Mouse (Mus musculus) neural tube, embryonic 15.5 days (tissue): ENCODE data around the gene Zfp335. TPM values are rescaled to one million over a fixed set of nuclear protein-coding genes. Genes with fewer than 3 reads are reported as not detected.

Experiments
- ATAC-seq: fragments of 200-750 bp; cut with Nextera tagmentation; 2 replicates; pipeline ENCODE4 v1.8.0; 2017; ENCODE audit warnings: mild to moderate bottlenecking, moderate TSS enrichment, moderate library complexity; ENCODE audit not compliant: low FRiP score
- H3K27ac ChIP-seq: fragments of 300-500 bp; sonication (generic); replicated peaks from 2 replicates; pipeline ENCODE4 v1.5.1; 2015; ENCODE audit warnings: mild to moderate bottlenecking, inconsistent platforms
- H3K27me3 ChIP-seq: fragments of 300-500 bp; sonication (generic); replicated peaks from 2 replicates; pipeline ENCODE4 v1.6.1; 2015; ENCODE audit warnings: inconsistent platforms
- H3K36me3 ChIP-seq: fragments of 300-500 bp; sonication (generic); 2 replicates; pipeline ENCODE4 v1.6.1; 2015; ENCODE audit warnings: inconsistent platforms
- H3K4me1 ChIP-seq: fragments of 300-500 bp; sonication (generic); 2 replicates; pipeline ENCODE4 v1.6.1; 2015; ENCODE audit warnings: inconsistent platforms
- H3K4me2 ChIP-seq: fragments of 300-500 bp; sonication (generic); 2 replicates; pipeline ENCODE4 v1.6.1; 2015; ENCODE audit warnings: inconsistent platforms, mild to moderate bottlenecking, moderate library complexity
- H3K4me3 ChIP-seq: fragments of 300-500 bp; sonication (generic); replicated peaks from 2 replicates; pipeline ENCODE4 v1.5.1; 2015; ENCODE audit warnings: mild to moderate bottlenecking, inconsistent platforms
- H3K9ac ChIP-seq: fragments of 300-500 bp; sonication (generic); replicated peaks from 2 replicates; pipeline ENCODE4 v1.6.1; 2015; ENCODE audit warnings: mild to moderate bottlenecking, inconsistent platforms
- H3K9me3 ChIP-seq: fragments of 300-500 bp; sonication (generic); replicated peaks from 2 replicates; pipeline ENCODE4 v1.6.1; 2016; ENCODE audit warnings: inconsistent platforms
- WGBS: fragments of 180-500 bp; shearing (Covaris S2); methylation state at CpG from one replicate; pipeline ENCODE4 v1.1.7; 2015; ENCODE audit warnings: mixed read lengths; 5-methylcytosine and 5-hydroxymethylcytosine counted together
- polyA plus RNA-seq: library from polyadenylated mRNA; unstranded; fragments of >200 nt; fragmentation: Nextera tagmentation; extraction: Ambion mirVana; gene quantifications from 2 replicates; pipeline ENCODE4 v1.2.1, GENCODE M21; 2015

Gene Zfp335
- 13.3 and 13.8 TPM in 2 replicates for polyA plus RNA-seq

DNA sequence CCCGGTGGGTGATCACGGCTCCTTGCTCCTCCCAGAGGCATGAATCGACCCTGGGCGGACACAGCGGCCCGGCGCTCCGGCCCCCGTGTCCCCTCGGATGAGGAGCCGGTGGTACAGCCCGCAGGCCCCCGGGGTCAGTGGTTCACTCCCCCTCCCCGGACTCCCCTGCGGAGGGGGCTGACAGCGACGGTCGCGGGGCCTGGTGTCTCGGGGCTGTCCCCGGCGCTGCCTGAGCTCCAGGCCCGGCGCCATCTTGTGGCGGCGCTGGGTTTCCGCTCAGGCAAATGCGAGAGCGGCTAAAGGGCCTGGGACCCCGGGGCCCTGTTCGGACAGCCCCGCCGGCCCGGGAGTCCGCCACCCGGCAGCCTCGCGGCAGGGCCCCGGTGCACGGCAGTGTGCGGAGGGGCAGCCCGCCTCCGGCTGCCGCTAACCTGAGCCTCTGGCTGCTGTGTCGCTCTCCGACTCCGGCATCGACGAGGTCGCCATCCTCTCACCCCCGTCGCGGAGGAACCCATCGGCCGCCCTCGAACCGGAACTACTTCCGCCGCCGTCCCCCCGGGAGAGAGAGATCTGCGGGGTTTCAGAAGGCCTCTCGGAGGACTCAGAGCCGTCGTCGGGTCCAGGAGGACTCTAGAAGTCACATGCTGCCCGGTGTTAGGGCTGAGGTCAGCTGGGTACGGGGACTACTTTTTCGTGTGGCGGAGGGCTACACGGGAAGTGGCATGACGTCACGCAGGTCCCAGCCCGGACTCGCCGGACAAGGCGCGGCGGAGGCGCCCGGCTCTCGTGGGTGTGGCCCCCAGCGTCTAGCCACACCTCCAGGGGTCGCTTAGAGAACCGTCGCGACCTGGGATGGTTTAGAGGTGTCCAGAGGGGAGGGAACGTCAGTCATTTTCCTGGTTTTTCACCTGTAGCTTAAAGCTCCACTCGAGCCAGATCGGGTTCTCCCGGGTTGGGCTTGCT, at the start of gene Zfp335:
TSS of gene Zfp335 (minus strand) at position 672 of the 963 bp plus-strand sequence.
- Histone ChIP-seq H3K4me2 (peak within 1 kb of the TSS; percentile 90), H3K27ac (peak within 1 kb of the TSS; percentile 100), H3K4me3 (peak within 1 kb of the TSS; percentile 84), H3K9me3 (no peaks in the 10 kb centered on the region), H3K27me3 (no peaks in the 10 kb centered on the region), H3K9ac (peak within 1 kb of the TSS; percentile 89), H3K4me1 (peaks cover 31% of the 10 kb centered on the region), H3K36me3 (peaks cover 30% of the 10 kb centered on the region)
- WGBS: under 1% methylated on average over 91 of the region's 91 CpGs
- ATAC-seq: peak; percentile 90

DNA sequence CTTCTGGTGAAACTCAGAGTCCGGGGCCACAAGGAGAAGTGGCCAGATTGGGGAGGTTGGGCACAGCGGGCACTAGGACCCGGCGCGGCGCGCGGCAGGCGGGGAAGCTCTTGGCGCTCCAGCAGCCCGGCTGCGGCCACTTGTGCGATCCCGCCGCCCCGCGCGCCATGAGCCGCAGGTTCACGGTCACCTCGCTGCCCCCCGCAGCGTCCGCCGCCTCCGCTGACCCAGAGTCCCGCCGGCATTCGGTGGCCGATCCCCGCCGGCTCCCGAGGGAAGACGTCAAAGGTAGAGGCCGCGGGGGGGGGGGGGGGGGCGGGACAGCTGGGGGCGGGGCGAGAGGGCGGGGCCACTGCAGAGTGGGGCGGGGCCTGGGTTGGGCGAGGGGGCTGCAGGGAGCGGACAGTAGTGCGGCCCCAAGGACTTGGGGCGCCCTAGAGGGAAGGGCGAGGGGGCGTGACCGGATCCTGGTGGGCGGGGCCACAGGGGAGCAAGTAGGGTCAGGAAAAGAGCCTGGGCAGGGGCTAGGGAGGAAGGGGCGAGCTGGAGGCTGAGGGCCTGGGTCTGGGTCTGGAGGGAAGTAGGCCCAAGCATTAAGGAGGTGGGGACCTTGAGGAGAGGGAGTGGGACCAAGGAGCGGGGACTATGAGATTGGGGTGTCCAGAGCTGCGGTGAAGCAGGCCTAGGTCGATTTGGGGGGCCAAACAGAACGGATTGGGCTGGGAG, 49.3 kb upstream of the Zfp335 start, which contains the start of gene Slc12a5:
TSS of gene Slc12a5 (plus strand) at position 87 of the 726 bp plus-strand sequence.
- Histone ChIP-seq H3K4me1 (peaks cover 51% of the 10 kb centered on the region), H3K9me3 (no peaks in the 10 kb centered on the region), H3K27me3 (peaks cover 3% of the 10 kb centered on the region; the same call in 1 of the 2 replicates), H3K4me2 (peak within 1 kb of the TSS; percentile 76), H3K36me3 (no peaks in the 10 kb centered on the region), H3K9ac (peak within 1 kb of the TSS; percentile 68), H3K27ac (peak within 1 kb of the TSS; percentile 67), H3K4me3 (peak within 1 kb of the TSS; percentile 60)
- ATAC-seq: peak; percentile 67
- WGBS: 1% methylated on average over 36 of the region's 54 CpGs

DNA sequence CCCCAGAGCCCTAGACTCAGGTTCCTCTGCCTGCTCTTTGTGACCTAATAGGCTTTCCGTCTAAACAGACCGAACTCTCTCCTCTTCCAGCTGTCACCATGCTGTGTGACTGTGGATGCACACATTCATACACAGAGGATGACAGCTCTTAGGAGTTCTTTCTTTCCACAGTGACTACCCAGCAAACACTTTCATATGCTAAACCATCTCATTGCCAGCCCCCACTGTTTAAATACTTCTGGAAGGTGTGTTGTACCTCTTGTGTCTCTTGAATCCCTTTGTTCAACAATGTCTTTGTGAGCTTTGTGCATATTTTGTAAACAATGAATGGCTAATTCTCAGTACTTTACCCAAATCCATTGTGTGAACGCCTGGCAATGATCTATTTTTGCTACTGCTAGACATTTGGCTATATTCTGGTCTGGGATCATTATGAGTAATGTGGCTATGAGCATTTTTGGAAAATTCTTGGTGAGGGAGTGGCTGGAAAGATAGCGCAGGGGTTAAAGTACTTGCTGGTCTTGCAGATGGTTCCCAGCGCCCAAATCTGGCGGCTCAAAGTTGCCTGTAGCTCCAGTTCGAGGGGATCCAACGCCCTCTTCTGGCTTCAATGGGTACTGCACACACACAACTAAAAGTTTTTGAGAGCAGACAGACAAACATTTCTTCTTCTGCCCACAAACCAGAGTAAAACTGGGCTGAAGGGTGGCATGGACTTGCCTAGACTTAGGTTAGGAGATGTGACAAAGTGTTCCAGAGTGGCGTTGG, 46.2 kb upstream of the Zfp335 start:
- Histone ChIP-seq H3K27ac (no peak overlapping the region), H3K4me2 (no peak overlapping the region), H3K36me3 (no peaks in the 10 kb centered on the region), H3K9ac (no peak overlapping the region), H3K4me3 (no peak overlapping the region), H3K27me3 (peaks cover 23% of the 10 kb centered on the region), H3K9me3 (no peaks in the 10 kb centered on the region), H3K4me1 (peaks cover 32% of the 10 kb centered on the region)
- ATAC-seq: no peak
- WGBS: 70% methylated on average over 9 of the region's 9 CpGs

DNA sequence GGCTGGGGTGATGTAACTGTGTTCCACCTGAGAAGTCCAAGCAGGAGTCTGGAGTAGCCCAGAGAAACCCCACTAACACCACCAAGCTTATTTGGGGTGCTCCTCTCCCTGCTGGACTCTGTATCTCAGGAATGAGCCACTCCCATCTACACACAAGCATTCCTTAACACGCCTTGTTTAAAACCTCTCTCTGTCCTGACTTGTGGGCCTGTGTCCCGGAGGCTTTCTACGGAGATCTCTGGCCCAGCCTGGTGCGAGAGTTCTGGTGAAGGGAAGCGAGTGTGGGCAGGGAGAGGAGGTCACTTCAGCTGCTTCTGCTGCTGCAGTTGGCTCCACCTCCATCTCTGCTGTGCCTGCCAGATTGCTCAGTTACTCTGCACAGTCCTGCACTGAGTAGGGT, 44.6 kb upstream of the Zfp335 start:
- H3K4me3 ChIP-seq: no peak overlapping the region
- H3K36me3 ChIP-seq: no peaks in the 10 kb centered on the region
- H3K27me3 ChIP-seq: peaks cover 36% of the 10 kb centered on the region
- no peaks in the 10 kb centered on the region for H3K9me3 ChIP-seq
- 78% methylated on average over 5 of the region's 5 CpGs for WGBS
- H3K4me1 ChIP-seq: peaks cover 18% of the 10 kb centered on the region
- no peak overlapping the region for H3K9ac ChIP-seq
- no peak overlapping the region for H3K4me2 ChIP-seq
- no peak for ATAC-seq
- H3K27ac ChIP-seq: no peak overlapping the region

DNA sequence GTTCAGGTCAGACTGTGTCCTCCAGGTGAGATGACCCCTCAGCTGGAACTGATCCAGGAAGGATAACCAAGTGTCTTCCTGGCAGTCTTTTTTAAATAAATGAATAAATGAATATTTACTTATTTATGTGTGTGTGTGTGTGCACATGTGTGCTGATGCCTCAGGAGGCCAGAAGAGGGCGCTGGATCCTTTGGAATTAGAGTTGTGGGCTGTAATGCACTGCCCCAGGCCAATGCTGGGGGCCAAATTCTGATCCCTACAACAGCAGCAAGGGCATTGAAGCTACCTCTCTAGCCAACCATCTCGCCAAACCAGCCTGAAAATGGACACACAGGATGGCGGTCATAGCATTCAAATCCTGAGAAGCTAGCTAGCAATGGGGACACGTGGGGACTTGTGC, 44.2 kb upstream of the Zfp335 start:
- 82% methylated on average over 4 of the region's 4 CpGs for WGBS
- peaks cover 15% of the 10 kb centered on the region for H3K4me1 ChIP-seq
- H3K9me3 ChIP-seq: no peaks in the 10 kb centered on the region
- H3K36me3 ChIP-seq: no peaks in the 10 kb centered on the region
- ATAC-seq: no peak
- no peak overlapping the region for H3K4me3 ChIP-seq
- H3K4me2 ChIP-seq: no peak overlapping the region
- no peak overlapping the region for H3K9ac ChIP-seq
- peaks cover 41% of the 10 kb centered on the region for H3K27me3 ChIP-seq
- no peak overlapping the region for H3K27ac ChIP-seq

DNA sequence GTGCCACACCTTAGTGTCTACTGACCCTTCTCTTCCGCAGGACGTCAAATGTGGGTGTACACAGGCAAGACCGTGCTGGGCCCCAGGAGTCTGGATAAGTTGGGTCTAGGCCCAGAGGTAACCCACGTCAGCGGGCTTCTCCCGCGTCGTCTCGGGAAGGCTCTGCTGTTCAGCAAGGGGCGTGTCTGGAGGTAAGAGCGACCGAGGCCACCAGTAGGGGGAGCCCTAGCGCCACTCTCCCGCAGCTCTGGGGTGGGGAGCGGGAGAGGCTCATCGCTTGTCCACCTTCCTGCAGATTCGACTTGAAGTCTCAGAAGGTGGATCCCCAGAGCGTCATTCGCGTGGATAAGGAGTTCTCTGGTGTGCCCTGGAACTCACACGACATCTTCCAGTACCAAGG, 41.7 kb upstream of the Zfp335 start:
- Histone ChIP-seq H3K4me3 (0 out of 2 replicates have a peak overlapping the region, but pooled peaks have one; percentile 1), H3K9me3 (no peaks in the 10 kb centered on the region), H3K36me3 (no peaks in the 10 kb centered on the region), H3K27ac (no peak overlapping the region), H3K4me1 (peaks cover 20% of the 10 kb centered on the region), H3K9ac (no peak overlapping the region), H3K27me3 (peaks cover 66% of the 10 kb centered on the region), H3K4me2 (peak overlapping the region; percentile 43)
- ATAC-seq: peak; percentile 71
- 2% methylated on average over 21 of the region's 21 CpGs for WGBS

DNA sequence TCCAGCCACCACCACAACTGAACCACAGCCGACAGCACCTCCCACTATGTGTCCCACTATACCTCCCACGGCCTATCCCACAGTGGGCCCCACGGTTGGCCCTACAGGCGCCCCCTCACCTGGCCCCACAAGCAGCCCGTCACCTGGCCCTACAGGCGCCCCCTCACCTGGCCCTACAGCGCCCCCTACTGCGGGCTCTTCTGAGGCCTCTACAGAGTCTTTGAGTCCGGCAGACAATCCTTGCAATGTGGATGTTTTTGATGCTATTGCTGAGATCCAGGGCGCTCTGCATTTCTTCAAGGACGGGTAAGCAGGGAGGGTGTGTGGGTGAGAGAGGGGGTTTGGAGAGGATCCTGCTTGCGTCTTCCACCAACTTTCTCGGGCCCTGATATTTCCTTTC, 40.9 kb upstream of the Zfp335 start:
- 40% methylated on average over 13 of the region's 13 CpGs for WGBS
- ATAC-seq: no peak
- H3K4me3 ChIP-seq: no peak overlapping the region
- H3K9me3 ChIP-seq: no peaks in the 10 kb centered on the region
- no peak overlapping the region for H3K27ac ChIP-seq
- peaks cover 72% of the 10 kb centered on the region for H3K27me3 ChIP-seq
- no peak overlapping the region for H3K4me2 ChIP-seq
- H3K9ac ChIP-seq: no peak overlapping the region
- H3K36me3 ChIP-seq: no peaks in the 10 kb centered on the region
- H3K4me1 ChIP-seq: peaks cover 24% of the 10 kb centered on the region

DNA sequence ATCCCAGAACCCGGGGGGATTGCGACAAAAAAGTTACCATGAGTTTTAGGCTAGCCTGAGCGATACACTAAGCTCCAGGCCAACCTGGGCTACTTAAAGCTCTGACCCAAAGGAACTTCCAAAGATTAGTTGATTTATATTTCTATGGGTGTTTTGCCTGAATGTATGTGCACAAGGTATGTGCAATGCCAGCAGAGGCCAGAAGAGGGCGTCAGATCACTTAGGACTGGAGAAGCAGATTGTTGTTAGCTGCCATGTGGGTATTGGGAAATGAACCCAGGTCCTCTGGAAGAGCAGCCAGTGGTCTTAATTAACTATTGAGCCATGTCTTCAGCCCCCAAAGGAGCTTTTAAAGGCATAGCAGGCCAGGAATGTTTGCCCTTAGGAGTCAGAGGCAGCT, 40.2 kb upstream of the Zfp335 start:
- no peak overlapping the region for H3K9ac ChIP-seq
- H3K4me2 ChIP-seq: no peak overlapping the region
- H3K36me3 ChIP-seq: no peaks in the 10 kb centered on the region
- no peak overlapping the region for H3K27ac ChIP-seq
- WGBS: 86% methylated on average over 4 of the region's 4 CpGs
- peaks cover 79% of the 10 kb centered on the region for H3K27me3 ChIP-seq
- H3K4me1 ChIP-seq: peaks cover 24% of the 10 kb centered on the region
- no peaks in the 10 kb centered on the region for H3K9me3 ChIP-seq
- H3K4me3 ChIP-seq: no peak overlapping the region
- no peak for ATAC-seq

DNA sequence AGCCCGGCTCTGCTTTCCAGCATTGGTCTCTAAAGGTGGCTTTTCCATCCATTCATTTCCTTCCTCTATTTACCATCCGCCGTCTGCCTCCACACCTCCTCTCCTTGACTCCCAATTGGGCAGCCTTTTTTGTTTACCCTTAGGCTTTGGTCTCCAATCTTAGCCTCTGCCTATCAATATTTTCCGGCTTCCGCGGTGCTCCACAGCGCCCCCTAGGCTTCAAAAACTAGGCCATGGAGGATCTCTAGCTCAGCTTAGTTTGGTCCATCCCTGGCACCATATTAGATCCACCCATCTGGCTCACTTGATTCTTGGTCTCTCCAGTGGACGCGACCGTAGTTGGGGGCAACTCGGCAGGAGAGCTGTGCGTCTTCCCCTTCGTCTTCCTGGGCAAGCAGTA, 38.9 kb upstream of the Zfp335 start:
- ATAC-seq: no peak
- no peak overlapping the region for H3K4me2 ChIP-seq
- H3K9ac ChIP-seq: no peak overlapping the region
- H3K27ac ChIP-seq: no peak overlapping the region
- peaks cover 77% of the 10 kb centered on the region for H3K27me3 ChIP-seq
- no peak overlapping the region for H3K4me3 ChIP-seq
- no peaks in the 10 kb centered on the region for H3K36me3 ChIP-seq
- H3K4me1 ChIP-seq: peaks cover 24% of the 10 kb centered on the region
- H3K9me3 ChIP-seq: no peaks in the 10 kb centered on the region
- 26% methylated on average over 13 of the region's 13 CpGs for WGBS

DNA sequence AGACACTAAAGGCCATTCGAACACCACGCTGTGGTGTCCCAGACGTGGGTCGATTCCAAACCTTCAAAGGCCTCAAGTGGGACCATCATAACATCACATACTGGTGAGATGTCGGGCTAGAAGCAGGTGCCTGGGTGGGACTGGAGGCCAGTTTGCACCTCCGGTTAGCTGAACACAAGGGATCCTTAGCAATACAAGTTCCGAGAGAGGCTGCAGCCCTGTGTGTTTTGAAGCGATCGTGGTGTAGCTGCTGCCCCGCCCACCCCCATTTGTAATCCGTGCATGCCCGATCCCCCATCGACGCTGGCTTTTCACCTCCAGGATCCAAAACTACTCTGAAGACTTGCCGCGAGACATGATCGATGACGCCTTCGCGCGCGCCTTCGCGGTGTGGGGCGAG, 37.4 kb upstream of the Zfp335 start:
- H3K4me2 ChIP-seq: peak overlapping the region; percentile 47
- H3K36me3 ChIP-seq: no peaks in the 10 kb centered on the region
- ATAC-seq: no peak
- WGBS: 5% methylated on average over 25 of the region's 25 CpGs
- 0 out of 2 replicates have a peak overlapping the region, but pooled peaks have one; percentile 1 for H3K9ac ChIP-seq
- H3K9me3 ChIP-seq: no peaks in the 10 kb centered on the region
- no peak overlapping the region for H3K27ac ChIP-seq
- H3K4me3 ChIP-seq: peak overlapping the region; percentile 7
- H3K27me3 ChIP-seq: peaks cover 68% of the 10 kb centered on the region
- peaks cover 24% of the 10 kb centered on the region for H3K4me1 ChIP-seq

DNA sequence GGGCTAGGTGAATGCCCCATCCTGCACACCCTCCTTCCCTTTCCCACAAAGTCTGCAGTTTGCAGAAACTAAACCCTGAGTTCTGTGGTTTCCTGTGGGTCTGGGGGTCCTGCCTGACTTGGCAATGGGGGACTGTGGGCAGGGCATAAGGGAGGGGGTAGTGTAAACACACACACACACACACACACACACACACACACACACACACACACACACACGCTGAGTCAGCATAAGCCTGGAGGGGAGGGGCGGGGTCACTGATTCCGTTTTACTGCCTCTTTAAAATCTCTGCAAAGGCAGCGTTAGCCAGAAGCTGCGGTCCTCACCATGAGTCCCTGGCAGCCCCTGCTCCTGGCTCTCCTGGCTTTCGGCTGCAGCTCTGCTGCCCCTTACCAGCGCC, 36.4 kb upstream of the Zfp335 start:
- Histone ChIP-seq H3K4me2 (0 out of 2 replicates have a peak overlapping the region, but pooled peaks have one; percentile 1), H3K4me1 (peaks cover 18% of the 10 kb centered on the region), H3K27ac (no peak overlapping the region), H3K9ac (no peak overlapping the region), H3K4me3 (no peak overlapping the region), H3K9me3 (no peaks in the 10 kb centered on the region), H3K36me3 (no peaks in the 10 kb centered on the region), H3K27me3 (peaks cover 61% of the 10 kb centered on the region)
- WGBS: 9% methylated on average over 6 of the region's 7 CpGs
- no peak for ATAC-seq
